34 mouse cellular contexts compared by ENCODE assay signal in the genomic region with DNA sequence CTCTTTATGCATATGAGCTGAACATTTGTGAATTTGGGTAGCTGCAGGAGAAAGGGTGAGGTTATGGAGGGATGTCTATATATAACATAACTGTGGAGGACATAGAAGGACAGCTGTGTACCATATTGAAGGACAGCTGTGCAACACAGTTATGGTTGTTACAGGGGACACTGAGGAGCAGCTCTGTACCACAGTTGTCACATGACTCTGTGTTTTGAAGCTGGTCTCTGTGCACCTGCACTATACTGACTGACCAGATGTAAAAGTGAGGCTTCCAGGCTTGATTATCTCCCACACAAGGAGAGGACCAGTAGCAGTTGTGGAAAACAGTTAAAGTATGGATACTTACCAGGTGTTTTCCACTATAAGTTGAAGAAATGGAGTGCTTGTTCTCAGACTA. TPM values are rescaled to one million over a fixed set of nuclear protein-coding genes. Genes with fewer than 3 reads are reported as not detected.
"Had no signal": no experiment of that assay in that cellular context is flagged by ENCODE, and none has a peak within 500 bp of the region (broad histone marks: within the 10 kb centered on the region; RNA-seq: fewer than 3 reads in every experiment).

No protein-coding gene starts in this region.

- H3K36me3 ChIP-seq: limb, embryonic 12.5 days; limb, embryonic 15.5 days; liver, embryonic 12.5 days; liver, embryonic 13.5 days; liver, embryonic 15.5 days; lung, embryonic 15.5 days; midbrain, embryonic 10.5 days; midbrain, embryonic 12.5 days; midbrain, embryonic 13.5 days; midbrain, embryonic 15.5 days; neural tube, embryonic 12.5 days had no signal

- H3K27me3 ChIP-seq: limb, embryonic 12.5 days; limb, embryonic 15.5 days; liver, embryonic 12.5 days; liver, embryonic 13.5 days; liver, embryonic 15.5 days; lung, embryonic 15.5 days; megakaryocyte, embryonic 14.5 days; midbrain, embryonic 12.5 days; midbrain, embryonic 13.5 days; midbrain, embryonic 15.5 days; neural tube, embryonic 12.5 days had no signal

- DNase-seq: left cerebral cortex, postnatal 4 days; liver; liver, embryonic 13.5 days; lung, adult 18-20 months; lung, adult 2 months; lung, embryonic 14.5 days; lung, postnatal 10 days; lung, postnatal 14 days; lung, postnatal 36 days; lung, postnatal 4 days; midbrain, embryonic 14.5 days had no signal

- H3K9ac ChIP-seq: limb, embryonic 12.5 days; limb, embryonic 15.5 days; liver, embryonic 12.5 days; liver, embryonic 13.5 days; liver, embryonic 14.5 days; liver, embryonic 15.5 days; lung, embryonic 14.5 days; lung, embryonic 15.5 days; midbrain, embryonic 12.5 days; midbrain, embryonic 13.5 days; midbrain, embryonic 15.5 days; neural tube, embryonic 12.5 days had no signal

- H3K4me3 ChIP-seq: left cerebral cortex, adult 2 months; limb, embryonic 12.5 days; limb, embryonic 15.5 days; liver, embryonic 12.5 days; liver, embryonic 13.5 days; liver, embryonic 15.5 days; lung, embryonic 15.5 days; megakaryocyte, embryonic 14.5 days; midbrain, embryonic 10.5 days; midbrain, embryonic 12.5 days; midbrain, embryonic 13.5 days; midbrain, embryonic 15.5 days; myocyte; neural tube, embryonic 12.5 days had no signal

- H3K27ac ChIP-seq: left cerebral cortex, adult 2 months; limb, embryonic 12.5 days; limb, embryonic 15.5 days; liver, embryonic 12.5 days; liver, embryonic 13.5 days; liver, embryonic 14.5 days; liver, embryonic 15.5 days; lung, embryonic 15.5 days; macrophage; midbrain, embryonic 10.5 days; midbrain, embryonic 12.5 days; midbrain, embryonic 13.5 days; midbrain, embryonic 15.5 days; neural tube, embryonic 12.5 days had no signal

- ATAC-seq: liver, embryonic 12.5 days; lung, postnatal 0 days; midbrain, embryonic 13.5 days; midbrain, embryonic 15.5 days; midbrain, embryonic 16.5 days had no signal

- H3K4me1 ChIP-seq: limb, embryonic 12.5 days; limb, embryonic 15.5 days; liver, embryonic 12.5 days; liver, embryonic 13.5 days; liver, embryonic 15.5 days; lung, embryonic 15.5 days; megakaryocyte, embryonic 14.5 days; midbrain, embryonic 10.5 days; midbrain, embryonic 12.5 days; midbrain, embryonic 13.5 days; midbrain, embryonic 15.5 days; neural tube, embryonic 12.5 days had no signal

- H3K4me2 ChIP-seq: limb, embryonic 12.5 days; limb, embryonic 15.5 days; liver, embryonic 12.5 days; liver, embryonic 13.5 days; liver, embryonic 15.5 days; lung, embryonic 14.5 days; lung, embryonic 15.5 days; midbrain, embryonic 11.5 days; midbrain, embryonic 12.5 days; midbrain, embryonic 13.5 days; midbrain, embryonic 15.5 days; neural tube, embryonic 12.5 days had no signal

- H3K9me3 ChIP-seq: limb, embryonic 12.5 days; limb, embryonic 15.5 days; liver, embryonic 12.5 days; liver, embryonic 13.5 days; liver, embryonic 15.5 days; lung, embryonic 15.5 days; midbrain, embryonic 10.5 days; midbrain, embryonic 12.5 days; midbrain, embryonic 13.5 days; midbrain, embryonic 15.5 days; neural tube, embryonic 12.5 days had no signal

RNA-seq across cellular contexts. Expression of a gene that starts 43.3 kb away (rescaled TPM):
- total RNA-seq: liver, adult 2 months; megakaryocyte progenitor cell, adult 5-6 weeks; megakaryocyte, adult 5-6 weeks; megakaryocyte-erythroid progenitor cell, adult 5-6 weeks; monocyte, adult 5-6 weeks had no signal
- polyA plus RNA-seq: liver, adult 2 months; lung, adult 2 months; lung, postnatal 0 days; macrophage; myocyte had no signal
